Mouse (Mus musculus) kidney, adult 2 months (tissue): ENCODE measurements around the gene Ctnnbip1.

Experiments used
- CTCF ChIP-seq: fragments of 200-500 bp; conservative IDR thresholded peaks from 2 replicates; pipeline ENCODE4 v1.5.1; 2011; ENCODE audit warnings: low read depth, mild to moderate bottlenecking, control low read depth, low read length, moderate library complexity, mixed read lengths; ENCODE audit not compliant: insufficient read depth, insufficient read length
- POLR2A ChIP-seq: fragments of 200-500 bp; IDR thresholded peaks from one replicate; pipeline ENCODE4 v1.6.1; 2011; ENCODE audit warnings: low read depth, low read length, control low read depth

DNA sequence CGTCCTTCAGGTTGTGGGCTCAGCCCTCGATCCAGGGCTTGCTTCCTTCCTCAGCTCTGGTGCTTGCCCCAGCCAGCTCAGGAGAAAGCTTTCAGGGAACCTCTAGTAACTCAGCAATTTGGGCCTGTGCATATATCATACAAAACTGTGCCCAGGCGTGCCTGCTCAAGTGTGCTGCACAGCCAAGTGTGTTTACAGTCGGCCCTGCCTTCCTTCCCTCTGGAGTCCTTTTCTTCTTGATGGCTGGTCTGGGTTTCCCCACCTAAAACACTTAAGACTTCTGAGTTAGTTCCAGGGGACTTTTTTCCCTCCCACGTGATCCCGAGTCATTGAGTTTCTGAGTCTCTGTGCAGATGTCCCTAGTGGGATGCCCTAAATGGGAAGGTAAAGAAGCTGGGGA, 29.5 kb downstream of the Ctnnbip1 start:
- no peak for TF ChIP-seq CTCF
- no peak for TF ChIP-seq POLR2A
